Mouse (Mus musculus): Measurements from ENCODE around the gene Dennd6b.

- TF ChIP-seq POLR2A (IDR thresholded peaks at IDR 0.05; ENCODE audit: insufficient read depth, low read depth, low read length) (no peak), CTCF (IDR thresholded peaks at IDR 0.05) (no peak)
These were observed 27.4 kb downstream of the Dennd6b start for GRCm38 (mm10) chr15:89168922-89169321.

Data from heart, adult 2 months (tissue).